Mouse (Mus musculus): ENCODE results near the gene Slc4a5. TPM values are rescaled to one million over a fixed set of nuclear protein-coding genes. Genes with fewer than 3 reads are reported as not detected.

Gene Slc4a5
- 0.74 TPM for polyA plus RNA-seq (2017; shearing (Covaris generic))

DNA sequence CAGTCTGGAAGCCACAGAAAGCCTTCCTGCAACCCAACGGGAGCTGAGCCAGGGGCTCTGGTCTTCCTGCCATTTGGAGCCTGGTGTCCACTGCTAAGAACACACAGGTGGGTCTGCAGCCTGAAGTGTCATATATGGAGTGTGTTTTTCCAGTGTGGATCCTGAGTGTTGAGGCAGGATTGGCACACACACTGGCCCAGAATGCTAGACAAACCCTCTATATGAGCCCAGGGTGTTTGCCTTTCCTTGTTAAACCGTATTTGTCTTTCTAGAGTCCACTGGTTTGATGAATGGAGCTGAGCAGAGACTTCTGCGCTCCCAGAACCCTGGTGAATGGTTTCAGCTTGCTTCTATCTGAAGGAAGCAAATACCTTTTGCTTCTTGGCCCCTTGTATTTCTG is at the start of gene Slc4a5:
TSS of gene Slc4a5 (plus strand) at position 15 of the 400 bp plus-strand sequence.

GRCm38 (mm10) chr6:83325525-83326393 is 106.1 kb downstream of the Slc4a5 start, which contains the start of the genes Mthfd2 and Mob1a:
Gene Mthfd2 (minus strand): TSS chr6:83325908.
Gene Mob1a (plus strand): TSS chr6:83326016.

DNA sequence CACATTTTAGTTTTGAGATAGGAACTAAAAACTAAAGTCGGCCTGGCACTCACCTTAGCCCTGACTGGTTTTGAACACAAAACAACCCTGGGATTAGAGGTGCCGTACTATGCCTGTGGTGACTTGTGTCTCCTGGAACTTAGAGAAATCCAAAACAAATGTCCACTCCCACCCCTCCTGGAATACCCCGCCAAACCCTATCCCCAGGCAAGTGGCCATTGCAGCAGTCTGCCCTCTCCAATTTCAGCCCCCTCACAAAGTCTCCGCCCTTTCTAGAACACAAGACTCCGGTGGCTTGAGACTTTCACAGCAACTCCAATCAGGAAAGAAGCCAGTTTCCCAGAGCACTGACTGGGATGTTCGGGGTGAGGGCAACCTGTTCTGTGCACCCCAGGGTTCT is 129.2 kb downstream of the Slc4a5 start, which contains the start of gene Bola3:
TSS of gene Bola3 (plus strand) at position 275 of the 400 bp plus-strand sequence.

Other genes with a start within 250 kb of the Slc4a5 start
- 66.4 TPM for gene Dok1, start 186.4 kb upstream of the Slc4a5 start, polyA plus RNA-seq (2017; shearing (Covaris generic))
- gene Loxl3, start 185.7 kb upstream of the Slc4a5 start, polyA plus RNA-seq (2017; shearing (Covaris generic)) = 0.29 TPM
- 590 TPM for gene Aup1, start 165.3 kb upstream of the Slc4a5 start, polyA plus RNA-seq (2017; shearing (Covaris generic))
- 84.3 TPM for gene Htra2, start 164.6 kb upstream of the Slc4a5 start, polyA plus RNA-seq (2017; shearing (Covaris generic))
- gene Dqx1, start 162.0 kb upstream of the Slc4a5 start, polyA plus RNA-seq (2017; shearing (Covaris generic)) = 6.1 TPM
- not detected for gene Tlx2, start 149.5 kb upstream of the Slc4a5 start, polyA plus RNA-seq (2017; shearing (Covaris generic))
- 43.4 TPM for gene Pcgf1, start 142.0 kb upstream of the Slc4a5 start, polyA plus RNA-seq (2017; shearing (Covaris generic))
- gene Lbx2, start 133.5 kb upstream of the Slc4a5 start, polyA plus RNA-seq (2017; shearing (Covaris generic)) = not detected
- 5.7 TPM for gene Ccdc142, start 118.2 kb upstream of the Slc4a5 start, polyA plus RNA-seq (2017; shearing (Covaris generic))
- gene Gm42688, start 118.2 kb upstream of the Slc4a5 start, polyA plus RNA-seq (2017; shearing (Covaris generic)) = 9.1 TPM
- gene Mrpl53, start 110.8 kb upstream of the Slc4a5 start, polyA plus RNA-seq (2017; shearing (Covaris generic)) = 62.5 TPM
- 3.6 TPM for gene Mogs, start 104.3 kb upstream of the Slc4a5 start, polyA plus RNA-seq (2017; shearing (Covaris generic))
- gene Wbp1, start 98.3 kb upstream of the Slc4a5 start, polyA plus RNA-seq (2017; shearing (Covaris generic)) = 85.1 TPM
- 9.8 TPM for gene Ino80b, start 94.4 kb upstream of the Slc4a5 start, polyA plus RNA-seq (2017; shearing (Covaris generic))
- gene Rtkn, start 84.4 kb upstream of the Slc4a5 start, polyA plus RNA-seq (2017; shearing (Covaris generic)) = 0.79 TPM
- gene Wdr54, start 63.4 kb upstream of the Slc4a5 start, polyA plus RNA-seq (2017; shearing (Covaris generic)) = 0.87 TPM
- not detected for gene 1700003E16Rik, start 63.4 kb upstream of the Slc4a5 start, polyA plus RNA-seq (2017; shearing (Covaris generic))
- 98.4 TPM for gene Dctn1, start 53.9 kb upstream of the Slc4a5 start, polyA plus RNA-seq (2017; shearing (Covaris generic))
- 97.4 TPM for gene Mthfd2, start 106.1 kb downstream of the Slc4a5 start, polyA plus RNA-seq (2017; shearing (Covaris generic))
- 144 TPM for gene Mob1a, start 106.2 kb downstream of the Slc4a5 start, polyA plus RNA-seq (2017; shearing (Covaris generic))
- gene Bola3, start 129.3 kb downstream of the Slc4a5 start, polyA plus RNA-seq (2017; shearing (Covaris generic)) = 62.8 TPM
- 49.1 TPM for gene Tet3, start 239.3 kb downstream of the Slc4a5 start, polyA plus RNA-seq (2017; shearing (Covaris generic))

All from inflammation-experienced regulatory T-cells, adult 16 weeks (primary cell).